Mouse (Mus musculus): ENCODE measurements around the gene Chadl. TPM values are rescaled to one million over a fixed set of nuclear protein-coding genes. Genes with fewer than 3 reads are reported as not detected.
"Not testable (repeated sequence)": the region's sequence is repeated elsewhere in the genome, so short reads cannot be mapped to it uniquely, and the experiment has no call there.

The Chadl gene
- polyA plus RNA-seq, 1 experiment from 2014 or later: 2.5 TPM

DNA sequence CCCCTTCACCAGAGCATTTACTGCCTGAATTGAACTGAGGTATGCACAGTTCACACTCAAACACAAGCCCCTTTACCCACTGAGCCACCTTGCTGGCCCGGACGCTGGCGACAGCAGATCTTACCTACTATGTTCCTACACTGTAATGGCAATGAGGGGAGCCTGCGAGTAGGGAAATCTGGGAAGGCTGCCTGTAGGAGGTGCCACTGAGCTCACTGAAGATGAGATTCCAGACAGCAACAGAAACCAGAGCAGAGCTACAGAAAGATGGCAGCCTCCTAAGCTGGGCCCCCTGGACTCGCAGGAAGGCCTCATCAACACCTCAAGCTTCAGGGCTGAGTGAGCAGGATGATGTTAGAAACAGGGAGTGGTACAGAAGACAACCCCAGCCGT is 22.0 kb upstream of the Chadl start:
- no peaks in the 10 kb centered on the region for H3K27me3 ChIP-seq (ENCODE audit: low read depth, poor library complexity, severe bottlenecking)
- H3K27ac ChIP-seq (replicated peaks): no peak overlapping the region
- no peak for DNase-seq (ENCODE audit: low spot score)
- H3K36me3 ChIP-seq: peaks cover 95% of the 10 kb centered on the region
- no peak overlapping the region for H3K4me3 ChIP-seq
- 91% methylated on average over 6 of the region's 6 CpGs for WGBS
- H3K4me1 ChIP-seq: peaks cover 7% of the 10 kb centered on the region
- H3K9me3 ChIP-seq (replicated peaks): no peaks in the 10 kb centered on the region

DNA sequence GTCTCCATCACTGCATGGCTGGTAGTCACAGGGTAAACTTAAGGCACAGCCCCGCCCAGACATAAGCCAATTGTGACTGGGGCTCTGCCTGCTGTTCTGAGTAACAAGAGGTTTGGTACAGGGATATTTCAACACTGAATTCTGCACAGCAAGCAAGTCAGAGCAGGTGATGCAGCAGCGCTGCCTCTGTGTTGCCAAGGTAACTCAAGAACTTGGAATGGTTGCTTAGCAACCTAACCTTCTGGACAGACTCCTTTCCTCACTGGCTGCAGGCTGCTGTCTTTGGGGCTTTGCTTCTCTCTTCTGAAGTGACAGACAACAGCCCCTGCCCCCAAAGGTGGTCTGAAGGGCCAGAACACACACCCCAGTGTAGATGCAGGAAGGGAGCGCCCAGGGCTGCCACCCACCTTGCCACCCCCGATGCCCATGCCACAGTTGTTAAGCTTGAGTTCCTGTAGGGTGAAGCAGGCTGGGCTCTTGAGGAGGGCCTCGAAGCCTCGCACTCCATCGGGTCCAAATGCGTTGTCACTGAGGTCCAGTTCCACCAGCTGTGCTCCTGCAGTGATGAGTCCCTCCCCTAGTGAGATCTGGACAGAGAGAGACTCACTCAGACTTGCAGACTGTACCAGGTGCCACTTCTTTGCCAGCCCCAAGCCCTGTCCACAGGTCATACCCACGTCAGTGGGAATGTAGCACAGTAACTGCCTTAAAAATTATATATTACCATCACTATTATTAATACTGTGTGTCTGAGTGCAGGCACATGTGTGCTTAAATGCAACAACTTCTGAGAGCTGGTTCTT is 21.4 kb upstream of the Chadl start:
- WGBS: 91% methylated on average over 9 of the region's 9 CpGs
- Histone ChIP-seq H3K27me3 (ENCODE audit: low read depth, poor library complexity, severe bottlenecking) (no peaks in the 10 kb centered on the region), H3K36me3 (peaks cover 95% of the 10 kb centered on the region), H3K4me1 (peaks cover 7% of the 10 kb centered on the region), H3K4me3 (no peak overlapping the region), H3K27ac (replicated peaks) (no peak overlapping the region), H3K9me3 (replicated peaks) (no peaks in the 10 kb centered on the region)
- DNase-seq (ENCODE audit: low spot score): no peak

DNA sequence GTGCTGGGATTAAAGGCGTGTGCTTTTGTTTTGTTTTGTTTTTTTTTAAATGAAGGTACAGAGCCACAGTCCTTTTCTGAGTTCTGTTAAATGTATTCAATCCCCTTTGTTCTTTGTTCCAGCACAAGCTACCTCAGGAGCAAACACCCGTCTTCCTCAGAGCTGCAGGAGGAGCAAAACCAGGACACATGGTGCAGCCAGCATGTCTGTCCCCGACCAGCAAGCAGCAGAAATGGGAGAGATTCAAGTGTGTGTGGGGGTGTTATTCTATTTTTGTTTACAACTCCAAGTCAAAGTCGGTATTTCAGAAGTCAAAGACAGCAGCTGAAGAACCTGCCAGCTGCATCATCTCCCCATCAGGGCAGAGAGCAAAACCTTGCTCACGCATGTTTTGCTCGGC is 16.7 kb upstream of the Chadl start:
- WGBS: 89% methylated on average over 6 of the region's 6 CpGs
- peaks cover 95% of the 10 kb centered on the region for H3K36me3 ChIP-seq

DNA sequence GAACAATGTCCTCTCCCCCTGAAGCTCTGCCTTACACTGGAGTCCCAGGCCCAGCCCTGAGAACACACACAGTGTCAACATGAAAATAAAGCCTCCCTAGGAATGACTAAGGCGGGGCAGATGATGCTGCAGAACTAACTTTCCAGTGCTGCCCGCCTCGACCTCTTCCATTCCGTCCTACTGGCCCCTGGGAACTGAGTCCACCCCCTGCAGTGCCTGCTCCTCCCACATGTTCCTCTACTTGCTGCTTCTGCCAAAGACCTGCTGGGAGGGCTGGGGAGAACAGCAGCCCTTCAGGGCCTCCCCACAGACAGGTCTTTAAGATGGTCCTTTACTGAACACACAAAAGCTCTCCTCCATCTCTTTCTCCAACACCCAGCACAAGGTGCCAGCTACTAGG is 13.7 kb upstream of the Chadl start:
- H3K36me3 ChIP-seq: peaks cover 94% of the 10 kb centered on the region
- 72% methylated on average over 4 of the region's 4 CpGs for WGBS
- H3K9me3 ChIP-seq (replicated peaks): no peaks in the 10 kb centered on the region

More for the DNA sequence above, 16.7 kb upstream of the Chadl start:
- no peak overlapping the region for H3K27ac ChIP-seq (replicated peaks)
- no peaks in the 10 kb centered on the region for H3K27me3 ChIP-seq (ENCODE audit: low read depth, poor library complexity, severe bottlenecking)
- H3K4me3 ChIP-seq: no peak overlapping the region
- peaks cover 6% of the 10 kb centered on the region for H3K4me1 ChIP-seq
- no peaks in the 10 kb centered on the region for H3K9me3 ChIP-seq (replicated peaks)
- no peak for DNase-seq (ENCODE audit: low spot score)

DNA sequence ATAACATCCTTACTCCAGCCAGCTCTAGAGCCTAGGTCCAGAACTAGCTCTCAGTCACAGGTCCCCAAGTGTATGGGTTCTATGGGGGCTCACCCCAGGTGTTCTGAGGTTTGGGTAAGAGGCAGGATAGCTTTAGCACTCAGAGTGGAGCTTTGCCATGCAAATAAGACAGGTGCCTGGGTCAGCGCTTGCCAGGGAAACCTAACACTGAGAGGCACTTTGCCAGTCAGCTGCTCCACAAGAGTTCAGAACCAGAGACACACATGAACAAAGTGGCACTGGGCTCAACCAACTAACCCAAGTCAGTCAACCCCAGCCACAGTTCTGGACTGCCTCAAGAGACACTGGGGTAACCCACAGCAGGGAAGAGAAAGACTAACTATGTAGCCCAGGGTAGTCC is 12.6 kb upstream of the Chadl start:
- no peak overlapping the region for H3K4me3 ChIP-seq
- no peaks in the 10 kb centered on the region for H3K4me1 ChIP-seq
- H3K9me3 ChIP-seq (replicated peaks): no peaks in the 10 kb centered on the region
- H3K27me3 ChIP-seq (ENCODE audit: low read depth, poor library complexity, severe bottlenecking): no peaks in the 10 kb centered on the region
- peaks cover 95% of the 10 kb centered on the region for H3K36me3 ChIP-seq
- DNase-seq (ENCODE audit: low spot score): no peak
- no peak overlapping the region for H3K27ac ChIP-seq (replicated peaks)
- 100% methylated on average over 1 of the region's 1 CpGs for WGBS

More for the DNA sequence above, 13.7 kb upstream of the Chadl start:
- DNase-seq (ENCODE audit: low spot score): no peak
- Histone ChIP-seq H3K4me1 (no peaks in the 10 kb centered on the region), H3K4me3 (no peak overlapping the region), H3K27ac (replicated peaks) (no peak overlapping the region), H3K27me3 (ENCODE audit: low read depth, poor library complexity, severe bottlenecking) (no peaks in the 10 kb centered on the region)

DNA sequence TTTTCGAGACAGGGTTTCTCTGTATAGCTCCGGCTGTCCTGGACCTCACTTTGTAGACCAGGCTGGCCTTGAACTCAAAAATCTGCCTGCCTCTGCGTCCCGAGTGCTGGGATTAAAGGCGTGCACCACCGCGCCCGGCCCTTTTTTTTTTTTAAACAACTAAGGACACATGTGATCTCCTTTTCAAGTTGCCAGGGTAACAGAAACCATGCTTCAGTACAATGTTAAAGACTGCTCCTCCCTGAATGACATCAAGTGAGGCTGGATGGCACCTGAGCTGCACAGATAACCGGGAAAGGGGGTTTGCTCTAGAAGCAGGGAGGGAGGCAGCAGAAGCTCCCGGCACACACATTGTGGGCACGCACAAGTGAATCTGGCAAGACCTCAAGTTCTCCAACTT is 11.9 kb upstream of the Chadl start:
- H3K27ac ChIP-seq (replicated peaks): no peak overlapping the region
- H3K9me3 ChIP-seq (replicated peaks): no peaks in the 10 kb centered on the region
- H3K4me1 ChIP-seq: no peaks in the 10 kb centered on the region
- H3K4me3 ChIP-seq: no peak overlapping the region
- peaks cover 99% of the 10 kb centered on the region for H3K36me3 ChIP-seq
- 93% methylated on average over 11 of the region's 11 CpGs for WGBS
- H3K27me3 ChIP-seq (ENCODE audit: low read depth, poor library complexity, severe bottlenecking): no peaks in the 10 kb centered on the region
- DNase-seq (ENCODE audit: low spot score): no peak

DNA sequence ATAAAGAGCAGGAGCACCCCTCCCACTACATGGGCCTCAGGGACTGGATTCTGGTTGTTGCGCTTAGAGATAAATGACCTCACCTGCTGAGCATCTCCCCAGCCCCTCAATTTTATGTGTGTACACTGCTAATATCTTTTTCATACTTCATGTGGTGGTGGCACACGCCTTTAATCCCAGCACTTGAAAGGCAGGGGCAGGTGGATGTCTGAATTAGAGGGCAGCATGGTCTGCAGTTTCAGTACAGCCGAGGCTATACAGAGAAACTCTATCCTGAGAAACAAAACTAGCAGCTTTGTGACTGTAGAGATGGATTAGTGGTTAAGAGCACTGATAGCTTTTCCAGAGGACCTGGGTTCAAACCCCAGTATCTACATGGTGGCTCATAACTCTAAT is 6.0 kb upstream of the Chadl start:
- H3K4me3 ChIP-seq: no peak overlapping the region
- no peak for DNase-seq (ENCODE audit: low spot score)
- H3K27me3 ChIP-seq (ENCODE audit: low read depth, poor library complexity, severe bottlenecking): no peaks in the 10 kb centered on the region
- WGBS: 92% methylated on average over 3 of the region's 3 CpGs
- peaks cover 64% of the 10 kb centered on the region for H3K36me3 ChIP-seq
- no peaks in the 10 kb centered on the region for H3K4me1 ChIP-seq
- no peaks in the 10 kb centered on the region for H3K9me3 ChIP-seq (replicated peaks)
- H3K27ac ChIP-seq (replicated peaks): no peak overlapping the region

DNA sequence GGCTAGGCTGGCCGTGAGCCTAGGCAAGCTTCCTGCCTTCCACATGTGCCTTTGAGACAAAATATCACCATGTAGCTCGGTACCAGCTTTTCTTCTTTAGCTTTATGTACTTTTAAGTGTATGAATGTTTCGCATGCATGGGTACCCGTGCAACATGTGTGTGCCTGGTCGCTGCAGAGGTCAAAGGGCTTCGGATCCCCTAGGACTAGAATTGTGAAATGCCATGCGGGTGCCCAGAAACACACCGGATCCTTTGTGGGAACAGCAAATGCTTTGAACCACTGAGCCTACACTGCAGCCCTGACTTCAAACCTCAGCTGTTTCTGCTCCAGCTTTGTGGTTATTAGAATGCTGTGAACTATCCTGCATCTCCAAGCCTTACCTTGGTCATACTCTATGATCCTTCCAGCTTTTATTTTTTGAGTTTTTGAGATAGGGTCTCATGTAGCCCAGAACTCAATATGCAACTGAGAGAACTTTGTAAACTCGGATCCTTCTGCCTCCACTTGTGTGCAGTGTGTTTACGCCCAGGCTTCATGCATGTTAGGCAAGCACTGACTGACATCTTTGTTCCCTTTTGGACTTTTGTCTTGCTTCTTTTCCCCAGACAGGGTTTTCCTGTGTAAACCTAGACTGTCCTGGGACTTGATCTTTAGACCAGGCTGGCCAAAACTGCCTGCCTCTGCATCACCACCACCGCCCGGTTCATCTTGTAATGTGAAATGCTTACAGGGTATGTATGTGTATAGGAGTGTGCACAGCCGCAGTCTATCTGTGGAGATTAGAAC is 5.4 kb upstream of the Chadl start:
- no peaks in the 10 kb centered on the region for H3K9me3 ChIP-seq (replicated peaks)
- H3K27me3 ChIP-seq (ENCODE audit: low read depth, poor library complexity, severe bottlenecking): peaks cover under 1% of the 10 kb centered on the region; the same call in 1 of the 2 replicates
- H3K4me1 ChIP-seq: no peaks in the 10 kb centered on the region
- 92% methylated on average over 13 of the region's 13 CpGs for WGBS
- no peak for DNase-seq (ENCODE audit: low spot score)
- no peak overlapping the region for H3K27ac ChIP-seq (replicated peaks)
- peaks cover 58% of the 10 kb centered on the region for H3K36me3 ChIP-seq
- H3K4me3 ChIP-seq: no peak overlapping the region

DNA sequence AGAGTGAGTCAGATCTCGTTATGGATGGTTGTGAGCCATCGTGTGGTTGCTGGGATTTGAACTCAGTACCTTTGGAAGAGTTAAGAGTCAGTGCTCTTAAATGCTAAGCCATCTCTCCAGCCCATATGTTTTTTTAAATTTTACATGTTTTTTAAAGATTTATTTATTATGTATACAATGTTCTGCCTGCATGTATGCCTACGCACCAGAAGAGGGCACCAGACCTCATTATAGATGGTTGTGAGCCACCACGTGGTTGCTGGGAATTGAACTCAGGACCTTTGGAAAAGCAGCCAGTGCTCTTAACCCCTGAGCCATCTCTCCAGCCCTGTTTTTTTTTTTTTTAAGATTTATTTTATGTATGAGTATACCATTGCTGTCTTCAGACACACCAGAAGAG is 4.3 kb upstream of the Chadl start:
- 82% methylated on average over 4 of the region's 4 CpGs for WGBS
- DNase-seq (ENCODE audit: low spot score); H3K27ac ChIP-seq (replicated peaks): not testable (repeated sequence)

DNA sequence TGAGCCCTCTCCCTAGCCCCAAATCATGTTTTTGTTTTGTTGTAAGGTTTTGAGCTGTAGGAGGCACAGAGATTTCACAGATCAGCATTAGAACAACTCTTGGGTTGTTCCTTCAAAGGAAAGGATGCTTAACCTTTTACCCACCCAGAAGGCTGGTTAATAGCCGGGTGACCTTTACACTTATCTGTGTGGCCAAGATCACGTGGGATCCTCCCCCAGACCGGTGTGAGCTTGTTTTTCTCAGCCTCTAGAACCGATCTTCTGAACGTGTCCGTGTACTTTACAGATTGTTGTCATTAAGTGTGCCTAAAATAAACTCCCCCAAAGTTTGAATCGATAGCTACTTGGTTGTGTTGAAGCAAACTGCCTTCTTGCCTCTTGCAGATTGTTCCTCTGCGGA is 3.5 kb upstream of the Chadl start:
- no peak overlapping the region for H3K4me3 ChIP-seq
- H3K36me3 ChIP-seq: peaks cover 40% of the 10 kb centered on the region
- peaks cover 19% of the 10 kb centered on the region for H3K27me3 ChIP-seq (ENCODE audit: low read depth, poor library complexity, severe bottlenecking)
- 85% methylated on average over 8 of the region's 8 CpGs for WGBS
- DNase-seq (ENCODE audit: low spot score): no peak
- H3K27ac ChIP-seq (replicated peaks): no peak overlapping the region
- no peaks in the 10 kb centered on the region for H3K4me1 ChIP-seq
- no peaks in the 10 kb centered on the region for H3K9me3 ChIP-seq (replicated peaks)

More for the DNA sequence above, 4.3 kb upstream of the Chadl start:
- H3K4me1 ChIP-seq; H3K9me3 ChIP-seq (replicated peaks); H3K4me3 ChIP-seq: not testable (repeated sequence)
- H3K36me3 ChIP-seq: peaks cover 48% of the 10 kb centered on the region
- H3K27me3 ChIP-seq (ENCODE audit: low read depth, poor library complexity, severe bottlenecking): peaks cover 12% of the 10 kb centered on the region

DNA sequence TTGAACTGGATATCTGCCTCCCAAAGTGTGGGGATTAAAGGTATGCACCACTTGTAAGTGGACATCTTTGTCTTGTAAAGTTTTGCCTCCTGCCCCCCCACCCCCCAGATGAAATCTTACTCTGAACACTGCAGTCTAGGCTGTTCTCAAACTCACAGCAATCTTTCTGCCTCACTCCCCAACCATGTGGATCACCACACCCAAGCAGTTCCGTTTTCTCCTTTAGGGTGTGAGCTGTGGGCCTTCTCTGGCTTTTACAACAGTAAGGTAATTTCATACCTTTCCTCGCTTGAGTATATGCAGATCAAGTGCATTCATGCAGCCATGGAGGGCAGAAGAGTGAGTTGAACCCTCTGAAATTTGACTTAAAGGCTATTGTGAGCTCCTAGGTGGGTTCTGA is 3.1 kb upstream of the Chadl start:
- Histone ChIP-seq H3K36me3 (peaks cover 36% of the 10 kb centered on the region), H3K27ac (replicated peaks) (no peak overlapping the region), H3K27me3 (ENCODE audit: low read depth, poor library complexity, severe bottlenecking) (peaks cover 23% of the 10 kb centered on the region), H3K4me1 (no peaks in the 10 kb centered on the region), H3K9me3 (replicated peaks) (no peaks in the 10 kb centered on the region), H3K4me3 (no peak overlapping the region)
- no peak for DNase-seq (ENCODE audit: low spot score)
- 72% methylated on average over 2 of the region's 2 CpGs for WGBS

DNA sequence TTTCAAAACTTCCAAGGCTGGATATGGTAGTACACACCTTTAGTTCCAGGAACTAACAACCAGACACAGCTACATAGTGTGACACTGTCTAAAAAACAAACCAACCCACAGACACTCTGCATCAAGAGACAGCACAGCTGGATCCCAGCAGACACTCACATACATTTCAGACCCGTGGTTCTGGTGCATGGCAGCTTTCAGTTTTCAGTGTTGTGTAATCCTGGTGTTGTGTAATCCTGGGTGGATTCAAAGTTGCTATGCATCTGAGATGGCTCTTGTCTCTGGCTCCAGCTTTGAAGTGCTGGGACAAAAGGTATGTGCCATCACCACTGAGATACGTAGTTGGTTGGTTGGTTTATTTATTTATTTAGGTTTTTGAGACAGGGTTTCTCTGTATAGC is 1.4 kb upstream of the Chadl start:
- whole genome bisulfite sequencing: 73% methylated on average over 2 of the region's 2 CpGs
- H3K4me1 ChIP-seq: peaks cover 16% of the 10 kb centered on the region
- no peak for DNase-seq (ENCODE audit: low spot score)
- H3K27me3 ChIP-seq (ENCODE audit: low read depth, poor library complexity, severe bottlenecking): peaks cover 40% of the 10 kb centered on the region
- no peak overlapping the region for H3K4me3 ChIP-seq
- H3K9me3 ChIP-seq (replicated peaks): no peaks in the 10 kb centered on the region
- peaks cover 19% of the 10 kb centered on the region for H3K36me3 ChIP-seq
- no peak overlapping the region for H3K27ac ChIP-seq (replicated peaks)

DNA sequence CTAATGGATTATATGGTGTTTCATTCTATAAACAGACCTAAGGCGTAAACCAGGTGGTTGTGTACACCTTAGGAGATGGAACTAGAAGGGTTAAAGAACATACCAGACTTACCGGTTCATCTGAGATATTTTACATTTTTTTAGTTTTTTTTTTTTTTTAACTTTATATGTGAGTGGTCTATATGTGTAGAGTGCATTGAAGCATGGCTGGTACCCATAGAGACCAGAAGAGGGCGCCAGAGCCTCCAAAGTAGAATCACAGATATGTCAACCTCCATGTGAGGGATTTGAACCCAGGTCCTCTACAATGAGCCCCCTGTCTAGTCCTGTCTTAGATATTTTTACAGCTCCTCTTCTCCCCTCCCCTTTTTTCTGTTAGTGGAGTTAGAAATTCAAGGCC is 760 bp upstream of the Chadl start:
- no peak for DNase-seq (ENCODE audit: low spot score)
- Histone ChIP-seq H3K4me3 (no peak overlapping the region), H3K4me1 (peaks cover 23% of the 10 kb centered on the region), H3K36me3 (peaks cover 13% of the 10 kb centered on the region), H3K9me3 (replicated peaks) (no peaks in the 10 kb centered on the region), H3K27me3 (ENCODE audit: low read depth, poor library complexity, severe bottlenecking) (peaks cover 47% of the 10 kb centered on the region), H3K27ac (replicated peaks) (no peak overlapping the region)
- 53% methylated on average over 3 of the region's 3 CpGs for WGBS

Measured in midbrain, embryonic 10.5 days (tissue).